Mouse (Mus musculus) heart, adult 18-20 months (tissue): ENCODE data around the gene Adcy1. TPM values are rescaled to one million over a fixed set of nuclear protein-coding genes. Genes with fewer than 3 reads are reported as not detected.
A peak's percentile ranks its signal among the peaks of the same experiment; 100 is the strongest.

Experiments used
- DNase-seq, 2 experiments: peaks; one replicate each; pipeline ENCODE4 v3.0.0; 2021 to 2022; ENCODE audit warnings: mixed read lengths in 1 of 2
- total RNA-seq, 2 experiments: library from RNA; stranded (reverse); gene quantifications; 2 replicates each; pipeline ENCODE4 v1.2.3; 2021

Gene Adcy1
- total RNA-seq, 2 experiments from 2014 or later = 1.3 to 2.0 TPM

DNA sequence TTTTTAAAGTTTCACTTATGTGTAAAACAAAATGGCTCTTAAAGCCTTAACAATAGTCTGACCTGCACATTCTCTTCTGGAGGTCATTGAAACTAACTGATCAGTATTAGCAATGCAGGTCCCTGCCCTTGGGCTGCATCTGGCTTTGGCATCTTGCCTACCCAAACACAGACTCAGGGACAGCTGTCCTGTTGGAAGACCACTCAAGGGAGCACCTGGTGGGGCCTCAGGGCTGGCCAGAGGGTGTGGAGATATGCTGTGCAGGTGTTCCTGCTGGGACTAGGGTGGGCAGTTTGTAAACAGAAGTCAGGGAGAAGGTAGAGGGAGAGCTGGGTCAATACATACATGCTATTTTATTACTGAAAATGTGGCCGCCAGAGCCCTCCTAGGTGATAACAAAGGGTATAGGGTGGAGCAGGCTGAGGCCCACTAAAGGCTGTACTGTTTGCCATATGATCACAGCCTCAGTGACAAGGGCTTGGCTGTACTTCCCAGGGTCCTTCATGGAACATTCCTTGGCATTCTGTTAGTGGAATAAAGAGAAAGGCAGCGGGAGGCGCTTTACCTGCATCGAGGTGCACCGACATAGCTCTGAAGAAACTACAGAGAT, 73.1 kb downstream of the Adcy1 start:
- no peak for DNase-seq

DNA sequence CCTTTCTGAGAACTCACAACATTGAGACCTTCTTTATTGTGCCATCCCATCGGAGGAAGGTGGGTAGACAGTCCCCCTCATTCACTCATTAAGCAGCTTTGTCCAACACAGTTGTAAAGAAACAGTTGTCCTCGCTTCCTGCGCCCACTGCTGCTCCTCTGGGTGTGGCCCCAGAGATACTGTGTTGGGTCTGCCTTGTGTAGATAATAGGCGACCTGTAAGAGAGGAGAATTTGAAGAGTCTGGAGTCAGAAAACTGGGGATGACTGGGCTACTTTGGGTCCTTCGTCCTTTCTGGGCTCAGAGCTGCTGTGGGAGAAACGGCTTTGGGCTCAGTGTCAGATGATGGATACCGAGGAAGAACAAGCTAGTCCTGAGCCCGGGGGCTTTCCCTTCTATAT, 75.1 kb downstream of the Adcy1 start:
- no peak for DNase-seq

DNA sequence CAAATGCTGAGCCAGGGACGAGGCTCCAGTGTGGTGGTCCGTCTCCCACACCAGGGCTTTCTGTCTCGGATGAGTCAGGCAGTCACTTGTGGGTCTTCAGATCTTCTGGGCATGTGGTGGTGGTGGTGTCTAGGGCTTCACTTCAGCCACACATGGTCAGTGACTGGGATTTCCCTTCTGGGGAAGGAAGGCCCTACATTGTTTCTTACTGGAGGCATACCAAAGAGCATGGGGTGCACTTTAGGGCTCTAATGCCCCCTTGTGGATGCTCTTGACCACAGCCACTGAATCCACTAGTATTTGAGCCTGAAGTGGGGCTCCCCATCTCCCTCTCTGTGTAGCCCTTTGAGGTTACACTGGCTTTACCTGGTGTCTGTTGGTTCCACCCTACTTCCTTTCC, 77.2 kb downstream of the Adcy1 start:
- DNase-seq = peak; percentile 18 to 40

DNA sequence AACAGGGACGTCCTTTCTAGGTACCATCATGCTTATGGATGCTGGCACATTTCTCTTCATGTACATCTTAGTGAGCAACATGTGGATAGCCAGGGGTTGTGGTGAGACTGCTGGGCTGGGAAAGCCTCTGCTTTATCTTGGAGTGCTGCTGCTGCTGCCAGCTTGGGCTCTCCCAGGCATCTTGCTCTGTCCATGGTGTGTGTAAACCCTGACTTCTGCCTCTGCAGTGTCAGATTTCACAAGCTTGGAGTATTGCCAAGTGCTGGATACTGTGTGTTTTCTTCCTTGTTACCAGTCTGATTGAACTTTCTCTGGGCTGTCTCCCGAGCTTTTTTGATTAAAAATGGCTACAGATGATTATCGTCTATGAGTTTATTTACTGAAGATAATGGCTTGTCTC, 79.4 kb downstream of the Adcy1 start:
- peak; percentile 22 to 33 for DNase-seq

DNA sequence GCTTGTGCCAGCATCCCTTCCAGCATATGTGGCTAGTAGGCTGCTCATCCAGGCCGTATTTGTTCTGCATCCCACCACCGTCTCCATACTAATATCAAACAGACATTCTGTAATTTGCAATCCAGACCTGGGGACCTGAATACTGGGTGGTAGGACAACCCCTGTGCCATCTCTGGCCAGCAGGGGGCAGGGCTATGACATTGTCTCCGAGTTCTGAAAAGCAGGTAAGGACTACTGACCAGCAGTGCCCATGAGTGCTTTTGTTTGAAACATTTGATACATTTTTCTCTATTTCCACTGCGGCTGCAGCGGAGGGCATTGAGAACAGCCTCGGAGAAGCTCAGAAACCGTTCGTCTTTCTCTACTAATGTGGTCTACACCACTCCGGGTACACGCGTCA, 81.1 kb downstream of the Adcy1 start:
- DNase-seq = no peak

DNA sequence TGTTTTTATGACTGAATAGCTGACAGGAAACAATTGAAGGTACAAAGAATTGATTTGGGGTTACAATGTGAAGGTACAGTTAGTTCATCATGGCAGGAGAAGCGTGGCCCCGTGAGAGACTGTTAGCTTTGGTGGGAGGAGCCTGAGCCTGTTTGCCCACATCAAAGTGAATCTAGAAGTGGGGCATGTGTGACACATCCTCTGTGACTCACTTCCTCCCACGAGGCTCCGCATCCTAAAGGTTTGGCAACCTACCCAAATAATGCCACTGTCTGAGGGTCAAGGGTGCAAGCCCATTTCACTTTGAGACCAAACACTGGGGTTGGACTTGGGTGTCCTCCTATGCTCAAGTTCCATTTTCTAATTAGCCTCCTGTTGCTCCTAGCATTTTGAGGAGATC, 81.9 kb downstream of the Adcy1 start:
- no peak for DNase-seq

DNA sequence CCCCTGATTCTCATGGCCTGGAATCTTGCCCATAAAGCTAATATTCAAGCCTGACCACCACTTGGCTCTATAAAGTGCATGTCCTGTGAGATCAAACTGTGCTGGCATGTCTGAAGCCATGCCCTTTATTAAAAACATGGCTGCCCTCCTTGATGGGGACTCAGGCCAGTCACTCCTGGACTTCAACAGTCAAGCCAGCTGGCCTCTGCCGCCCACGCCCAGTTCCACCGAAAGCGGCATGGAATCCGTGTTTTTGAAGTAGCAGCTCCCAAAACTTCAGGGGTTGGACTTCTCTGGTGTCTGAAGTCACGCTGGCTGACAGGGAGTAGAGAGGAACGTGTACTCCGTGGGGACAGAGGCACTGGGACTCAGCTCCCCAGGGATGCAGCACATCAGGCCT, 84.2 kb downstream of the Adcy1 start:
- DNase-seq = no peak

DNA sequence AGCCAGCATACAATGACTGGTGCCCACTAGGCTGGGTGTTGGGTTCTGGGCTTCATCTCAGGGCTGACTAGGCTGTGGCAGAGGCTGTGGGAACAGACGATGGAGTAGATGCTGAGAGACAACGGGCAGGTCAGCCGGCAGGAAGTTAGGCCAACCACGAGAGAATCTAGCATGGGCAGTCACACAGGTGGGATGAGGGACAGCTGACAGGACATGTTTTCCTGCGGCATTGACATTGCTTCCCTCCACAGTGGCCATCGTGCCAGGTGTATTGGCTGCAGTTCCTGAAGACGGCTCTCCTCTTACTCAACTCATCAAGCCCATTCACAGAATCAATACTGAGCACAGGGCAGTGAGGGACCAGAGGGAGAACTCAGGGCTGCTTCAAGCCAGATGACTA, 84.7 kb downstream of the Adcy1 start:
- no peak for DNase-seq

DNA sequence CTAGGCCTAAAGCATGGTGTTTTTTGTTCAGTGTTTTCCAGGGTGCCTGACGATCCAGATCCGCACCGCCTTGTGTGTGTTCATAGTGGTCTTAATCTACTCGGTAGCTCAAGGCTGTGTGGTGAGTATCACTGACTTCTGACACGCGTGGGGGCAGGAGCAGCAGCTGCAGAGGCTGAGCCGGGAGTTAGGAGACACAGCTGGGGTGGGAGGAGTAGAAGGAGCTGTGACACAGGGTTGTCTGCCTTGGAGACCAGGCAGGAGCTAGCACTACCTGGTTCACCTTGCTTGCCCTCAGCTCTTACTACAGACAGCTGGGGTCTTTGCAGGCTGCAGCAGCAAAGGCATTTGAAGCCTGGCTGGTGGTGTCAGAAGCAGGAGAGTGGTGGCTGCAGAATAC, 86.2 kb downstream of the Adcy1 start:
- no peak for DNase-seq

DNA sequence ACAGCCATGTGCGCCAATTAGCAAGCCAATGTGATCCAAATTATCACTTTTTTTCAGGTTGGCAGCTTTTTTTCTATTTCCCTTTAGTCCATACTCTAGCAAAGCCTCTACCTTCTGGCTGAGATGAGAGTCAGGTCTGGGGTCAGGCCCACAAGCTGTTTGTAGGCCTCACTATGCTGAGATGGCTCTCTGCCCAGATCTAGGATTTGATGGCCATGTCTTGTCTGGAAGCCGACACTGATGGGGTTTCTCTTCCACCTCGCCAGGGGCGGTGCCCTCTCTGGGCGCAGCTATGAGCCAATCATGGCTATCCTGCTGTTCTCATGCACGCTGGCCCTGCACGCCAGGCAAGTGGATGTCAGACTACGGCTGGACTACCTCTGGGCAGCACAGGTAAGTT, 87.2 kb downstream of the Adcy1 start:
- no peak for DNase-seq

DNA sequence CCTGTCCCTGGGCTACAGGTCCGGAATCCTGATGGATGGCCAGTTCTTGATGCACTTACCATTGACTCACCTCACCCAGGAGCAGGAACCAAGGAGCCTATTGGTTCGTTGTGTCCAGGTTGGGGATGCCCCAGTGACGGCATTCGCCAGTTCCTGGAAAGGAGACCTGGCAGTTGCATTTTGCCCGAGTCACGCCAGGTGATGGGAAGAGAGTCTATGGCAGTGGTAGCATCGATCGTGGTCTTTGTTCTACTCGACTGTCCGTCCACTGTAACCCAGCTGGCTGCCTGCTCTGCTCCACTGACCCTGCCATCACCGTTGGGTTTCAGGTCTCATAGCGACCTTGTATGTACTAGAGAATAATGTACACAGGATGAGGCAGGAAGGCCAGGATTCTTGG, 89.1 kb downstream of the Adcy1 start:
- DNase-seq = no peak

DNA sequence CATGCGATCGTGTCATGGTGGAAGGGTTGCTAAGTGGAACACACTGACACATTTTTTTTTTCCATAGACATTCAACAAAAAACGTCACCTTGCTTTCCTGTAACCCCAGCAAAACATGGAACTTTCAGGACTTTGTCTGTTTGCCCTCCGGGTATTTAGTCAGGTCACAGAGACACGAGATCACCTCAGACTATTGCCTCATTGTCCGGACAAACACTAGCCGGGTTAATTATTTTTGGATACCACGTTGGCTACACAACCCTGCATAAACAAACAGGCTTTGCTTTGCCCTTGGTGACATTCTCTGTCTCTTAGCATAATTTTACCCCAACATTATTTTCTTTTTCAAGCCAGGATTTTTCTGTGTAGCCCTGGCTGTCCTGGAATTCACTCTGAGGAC, 89.8 kb downstream of the Adcy1 start:
- no peak for DNase-seq

DNA sequence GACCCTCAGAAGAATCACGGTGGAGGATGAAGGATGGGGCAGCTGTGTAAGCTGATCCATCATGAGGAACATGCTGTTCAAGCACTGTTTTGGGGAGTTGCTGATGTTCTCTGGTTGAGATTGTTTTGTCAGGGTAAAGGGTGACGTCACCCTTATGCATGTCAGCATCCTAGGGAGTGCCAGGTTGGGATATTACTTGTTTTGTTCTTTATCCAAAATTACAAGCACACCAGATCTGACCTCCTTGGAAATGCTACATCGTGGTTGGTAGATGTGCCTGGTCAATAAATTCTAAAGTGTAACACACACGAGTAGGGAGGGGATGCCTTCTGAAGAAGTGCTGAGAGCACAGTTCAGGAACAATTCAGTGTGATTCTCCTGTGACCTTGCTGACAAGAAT, 93.1 kb downstream of the Adcy1 start:
- DNase-seq = no peak

DNA sequence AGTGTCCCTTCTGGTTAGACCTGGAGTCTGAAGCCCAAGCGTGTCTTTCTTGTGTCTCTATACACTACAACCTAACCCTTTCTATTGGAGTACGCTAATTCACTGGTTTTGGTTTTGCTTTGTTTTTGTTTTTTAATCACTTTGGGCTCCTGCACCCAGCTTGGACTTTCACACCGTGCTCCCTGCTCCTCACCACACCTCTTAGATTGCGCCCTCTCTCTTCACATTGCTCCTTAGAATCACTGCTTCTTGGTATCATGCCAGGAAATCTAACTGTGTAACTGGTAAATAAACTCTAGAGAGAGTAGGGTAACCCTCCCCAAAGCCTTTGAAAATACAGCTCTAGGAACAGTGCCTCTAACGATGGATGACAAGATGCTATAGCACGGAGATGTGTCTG, 94.9 kb downstream of the Adcy1 start:
- no peak for DNase-seq

DNA sequence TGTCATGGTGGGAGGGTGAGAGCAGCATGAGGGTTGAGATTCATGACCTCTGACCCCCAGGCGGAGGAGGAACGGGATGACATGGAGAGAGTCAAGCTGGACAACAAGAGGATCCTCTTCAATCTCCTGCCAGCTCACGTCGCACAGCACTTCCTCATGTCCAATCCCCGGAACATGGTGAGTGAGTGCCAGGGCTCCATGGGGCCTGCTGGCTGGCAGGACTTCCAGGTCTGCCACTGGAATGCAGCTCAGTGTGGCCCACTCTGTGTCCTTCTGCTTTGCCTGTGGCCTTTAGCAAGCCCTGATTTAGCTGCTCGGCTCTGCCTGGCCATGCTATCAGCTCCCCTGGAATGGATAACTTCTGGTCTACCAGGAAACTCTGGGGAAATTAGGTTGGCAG, 96.9 kb downstream of the Adcy1 start:
- peak in 1 of 2 experiments; percentile 8 for DNase-seq

DNA sequence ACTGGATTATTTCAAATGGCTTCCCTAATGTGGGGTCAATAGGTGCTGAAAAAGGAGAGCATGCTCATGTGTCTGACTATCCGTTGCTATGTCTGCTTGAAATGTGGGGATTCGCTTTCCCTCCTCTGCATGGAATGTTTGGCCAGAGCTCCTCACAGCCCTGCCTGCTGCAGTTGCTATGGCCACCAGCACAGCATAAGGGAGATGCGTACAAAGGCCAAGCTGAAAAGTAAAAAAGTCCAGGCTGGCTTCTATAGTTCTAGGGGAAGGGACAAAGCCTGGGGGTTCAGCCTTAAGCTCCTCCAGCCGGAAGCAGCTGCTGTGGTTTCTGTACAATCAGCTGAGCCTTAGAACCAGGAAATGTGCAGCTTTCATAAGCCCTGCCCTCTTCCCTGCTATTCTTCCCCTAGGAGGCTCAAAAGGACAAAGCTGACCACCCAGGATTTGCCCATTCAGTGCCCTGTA, 97.4 kb downstream of the Adcy1 start:
- DNase-seq = no peak

DNA sequence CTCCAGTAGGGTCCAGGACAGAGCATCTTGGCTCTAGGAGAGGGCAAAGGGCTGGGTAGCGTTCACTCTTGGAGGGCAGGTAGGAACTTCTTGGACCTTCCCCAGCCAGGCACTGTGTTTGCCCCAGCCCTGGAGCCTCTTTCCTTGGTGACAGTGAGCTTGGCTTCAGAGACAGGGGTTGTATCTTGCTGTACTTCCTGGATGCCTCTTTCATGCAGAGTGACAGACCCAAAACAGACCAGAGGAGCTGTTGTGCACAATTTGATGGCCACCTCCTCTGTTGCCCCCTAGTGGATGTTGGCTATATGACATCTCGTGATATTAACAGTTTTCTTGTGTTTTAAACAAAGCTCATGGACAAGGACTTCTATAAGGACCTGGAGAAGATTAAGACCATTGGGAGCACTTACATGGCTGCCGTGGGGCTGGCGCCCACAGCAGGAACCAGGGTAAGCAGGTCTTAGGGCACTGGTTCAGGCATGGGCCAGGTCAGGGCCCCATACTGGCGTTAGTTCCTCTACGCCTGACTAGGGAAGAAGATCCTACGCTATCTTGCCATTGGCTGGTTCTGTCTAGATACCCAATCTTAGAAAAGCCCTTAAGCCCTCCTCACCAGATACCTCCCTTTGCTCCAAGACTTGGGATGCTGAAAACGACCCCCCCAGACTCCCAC, 98.3 kb downstream of the Adcy1 start:
- DNase-seq = peak in 1 of 2 experiments; percentile 15

DNA sequence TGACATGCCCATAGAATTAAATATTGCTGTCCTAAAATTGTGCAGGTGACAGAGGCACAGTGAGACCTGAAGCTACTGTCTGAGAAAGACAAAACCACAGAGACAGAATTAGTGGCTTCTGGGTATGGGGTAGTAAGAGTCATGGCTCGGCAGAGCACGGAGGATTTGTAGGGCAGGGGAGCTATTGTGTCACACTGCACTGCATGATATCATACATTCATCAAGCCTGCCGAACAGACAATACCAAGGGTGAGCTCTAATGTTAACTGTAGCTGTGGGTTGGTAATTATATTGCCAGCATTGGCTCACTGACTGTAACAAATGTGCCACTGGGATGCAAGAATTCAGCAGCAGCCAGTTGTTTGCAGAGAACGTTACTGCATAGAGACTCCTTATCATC, 101.1 kb downstream of the Adcy1 start:
- no peak for DNase-seq

DNA sequence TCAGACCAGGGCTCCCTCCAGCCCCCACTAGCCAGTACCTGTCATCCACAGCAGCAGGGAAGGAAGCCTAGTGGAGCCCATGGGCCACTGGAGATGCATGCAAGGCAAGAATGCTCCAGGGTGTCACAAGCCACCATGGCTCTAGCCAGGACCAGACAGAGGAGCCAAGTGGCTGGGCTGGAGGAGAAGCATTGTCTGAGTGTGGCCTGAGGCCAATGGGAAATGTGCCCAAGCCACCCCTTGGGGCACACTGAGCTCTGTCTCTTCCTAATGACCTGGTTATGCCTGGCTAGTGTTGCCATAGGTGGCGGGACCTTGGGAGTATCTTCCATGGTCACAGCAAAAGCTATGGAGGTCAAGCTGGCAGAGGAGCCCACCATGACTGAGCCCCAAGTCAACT, 106.4 kb downstream of the Adcy1 start:
- no peak for DNase-seq

DNA sequence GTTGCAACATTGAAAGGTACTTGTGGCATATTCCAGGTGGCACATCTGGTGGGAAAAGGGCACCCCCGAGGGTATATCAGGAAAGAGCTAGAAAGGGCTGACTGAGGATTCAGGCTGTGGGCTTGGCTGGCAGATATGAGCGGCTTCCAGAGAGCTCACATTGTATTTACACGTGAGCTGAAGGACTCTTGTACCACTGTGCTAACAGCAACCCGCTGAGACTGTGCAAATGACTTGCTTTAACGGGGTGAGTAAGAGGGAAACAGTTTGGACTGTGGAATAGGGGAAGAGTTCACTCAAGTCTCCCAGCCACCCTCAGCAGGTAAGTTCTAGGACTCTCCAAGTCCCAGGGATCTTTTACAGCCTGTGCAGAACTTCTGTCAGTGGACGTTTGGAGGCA, 110.4 kb downstream of the Adcy1 start:
- no peak for DNase-seq

DNA sequence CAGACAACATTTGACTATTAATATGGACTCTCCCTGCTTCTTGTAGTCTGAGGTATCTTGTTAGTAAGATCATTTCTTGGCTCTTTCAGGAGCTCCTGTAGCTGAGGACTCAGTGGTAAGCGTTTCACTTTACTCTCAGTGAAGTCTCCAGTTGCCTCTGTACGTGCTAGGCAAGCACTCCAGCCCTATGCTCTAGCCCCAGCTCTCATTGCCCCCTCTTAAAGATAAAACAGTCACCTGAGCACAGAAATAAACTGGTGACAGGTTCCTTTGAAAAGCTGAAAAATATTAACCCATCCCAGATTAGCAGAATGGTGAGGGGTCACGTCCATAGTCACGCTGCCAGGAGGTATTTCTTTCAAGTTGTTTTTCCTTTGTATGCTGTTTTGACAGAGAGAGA, 115.4 kb downstream of the Adcy1 start:
- DNase-seq = no peak

DNA sequence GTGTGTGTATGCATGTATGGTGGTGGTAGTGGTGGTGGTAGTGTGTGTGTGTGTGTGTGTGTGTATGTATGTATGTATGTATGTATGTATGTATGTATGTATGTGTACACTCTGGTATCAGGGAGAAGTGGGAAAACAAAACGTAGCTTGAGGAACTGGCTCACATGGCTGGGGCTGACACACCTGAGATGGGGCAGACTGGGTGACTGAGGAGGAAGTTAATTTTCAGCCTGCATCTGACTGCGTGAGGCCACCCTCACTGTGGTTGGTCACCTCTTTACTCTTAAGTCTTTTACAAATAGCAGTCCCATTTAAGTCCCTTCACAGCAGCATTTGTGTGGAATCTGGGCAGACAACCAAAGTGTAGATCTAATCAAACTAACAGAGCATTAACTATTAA, 116.0 kb downstream of the Adcy1 start:
- no peak for DNase-seq

DNA sequence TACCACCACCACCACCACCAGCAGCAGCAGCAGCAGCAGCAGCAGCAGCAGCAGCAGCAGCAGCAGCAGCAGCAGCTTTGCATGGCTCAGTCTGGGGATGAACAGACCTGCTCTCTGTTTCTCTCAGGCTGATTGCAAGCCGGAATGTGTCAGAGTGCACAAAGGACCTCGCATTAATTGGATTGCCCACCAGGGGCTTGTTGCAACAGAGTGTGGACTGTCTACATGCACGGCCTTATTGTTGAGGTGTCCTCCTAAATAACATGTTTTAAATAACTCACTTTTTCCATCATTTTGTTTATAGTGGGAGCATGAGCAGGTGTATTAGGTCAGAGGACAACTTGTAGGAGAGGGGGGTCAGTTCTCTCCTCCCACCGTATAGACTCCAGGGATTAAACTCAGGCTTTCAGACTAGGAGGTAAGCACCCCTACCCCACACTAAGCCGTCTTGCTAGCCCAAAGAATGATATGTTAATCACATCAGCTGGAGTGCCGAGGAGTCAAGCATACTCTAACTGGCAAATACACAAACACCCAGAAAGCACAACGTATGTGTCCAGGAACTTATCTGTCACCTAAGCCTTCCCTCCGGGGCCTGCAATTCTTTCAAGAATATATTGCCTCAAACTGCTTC, 119.2 kb downstream of the Adcy1 start:
- no peak for DNase-seq

DNA sequence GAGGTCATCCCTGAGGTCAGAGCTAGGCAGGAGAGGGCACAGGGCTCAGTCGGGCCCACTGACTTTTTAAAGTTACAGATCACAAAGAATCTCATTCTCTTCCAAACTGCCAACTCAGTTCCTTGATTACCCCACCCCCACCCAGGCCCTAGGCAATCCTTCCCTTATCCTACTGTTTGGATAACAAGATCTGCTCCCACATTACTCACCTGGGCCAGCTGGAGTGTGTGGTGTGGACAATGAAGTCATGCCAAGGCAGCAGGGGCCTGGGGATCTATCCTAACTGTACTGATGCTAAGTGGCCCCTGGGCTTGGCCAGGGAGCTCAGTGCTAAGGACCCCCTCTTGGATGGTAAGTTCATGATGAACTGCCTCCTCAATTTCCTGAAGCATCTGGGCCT, 121.1 kb downstream of the Adcy1 start:
- DNase-seq = no peak
